Comparison of ENCODE assay signal across 9 mouse cellular contexts in genomic region chr13:21469097-21469496, GRCm38 (mm10). TPM values are rescaled to one million over a fixed set of nuclear protein-coding genes. Genes with fewer than 3 reads are reported as not detected.
DNase-seq lines count a peak whose midpoint lies in the region; ATAC-seq and TF ChIP-seq lines count a peak whose summit lies in the region.
"Had no signal": no experiment of that assay in that cellular context is flagged by ENCODE, and none has a peak within 500 bp of the region (broad histone marks: within the 10 kb centered on the region; RNA-seq: fewer than 3 reads in every experiment).

No protein-coding gene starts in this region.

- TF ChIP-seq EP300 in CH12.LX (IDR thresholded peaks at IDR 0.05; ENCODE audit: low read length) = no peak

- peak overlapping the region; percentile 76 for H3K4me2 ChIP-seq in CH12.LX (ENCODE audit: insufficient read depth, low read depth, poor library complexity, severe bottlenecking)
- peak overlapping the region; percentile 97 for H3K4me2 ChIP-seq in liver, embryonic 13.5 days

- DNase-seq in gastrocnemius, adult 2 months = no peak
- no peak for DNase-seq in gastrocnemius, postnatal 10 days
- no peak for DNase-seq in CH12.LX (ENCODE audit: extremely low read depth)
- DNase-seq in hindbrain, embryonic 10.5 days (ENCODE audit: low spot score) = no peak
- DNase-seq in liver, embryonic 13.5 days = peak; percentile 11
- DNase-seq in embryo, embryonic 11 days = no peak
- DNase-seq in thymus, adult 18-20 months = no peak
- no peak for DNase-seq in frontal cortex, postnatal 36 days (ENCODE audit: low spot score in 2 of 2)

- no peak for TF ChIP-seq RAD21 in CH12.LX (IDR thresholded peaks at IDR 0.05; ENCODE audit: low read depth, low read length)

- intact Hi-C loops in gastrocnemius, adult 2 months (cut with DNase I) = no loop called here

- H3K36me3 ChIP-seq in CH12.LX (replicated peaks in 1 of 2; ENCODE audit: control insufficient read depth in 1 of 2, insufficient read depth in 1 of 2, low read length in 1 of 2) = no peaks in the 10 kb centered on the region
- no peaks in the 10 kb centered on the region for H3K36me3 ChIP-seq in hindbrain, embryonic 10.5 days
- H3K36me3 ChIP-seq in liver, embryonic 13.5 days = no peaks in the 10 kb centered on the region

- 23% methylated on average over 9 of the region's 9 CpGs for WGBS in hindbrain, embryonic 10.5 days
- 8% methylated on average over 9 of the region's 9 CpGs for whole genome bisulfite sequencing in liver, embryonic 13.5 days (ENCODE audit: insufficient replicate concordance)

- in situ Hi-C loops in CH12.LX (cut with MboI; ENCODE audit: low pct_ligation_motif_present, low pct_unique_long_range_greater_than_20kb, low sequenced_read_pairs) = no loop called here

- no peak for TF ChIP-seq POLR2A in CH12.LX (IDR thresholded peaks at IDR 0.05; ENCODE audit: low read depth, low read length)

- peaks cover 2% of the 10 kb centered on the region for H3K27me3 ChIP-seq in CH12.LX (replicated peaks)
- H3K27me3 ChIP-seq in hindbrain, embryonic 10.5 days (ENCODE audit: insufficient read depth, poor library complexity, severe bottlenecking) = peaks cover 30% of the 10 kb centered on the region
- H3K27me3 ChIP-seq in liver, embryonic 13.5 days = peaks cover 15% of the 10 kb centered on the region

- TF ChIP-seq CTCF in gastrocnemius, adult 2 months (IDR thresholded peaks at IDR 0.05) = no peak
- no peak for TF ChIP-seq CTCF in CH12.LX (conservative IDR thresholded peaks at IDR 0.05 in 1 of 2, IDR thresholded peaks at IDR 0.05 in 1 of 2; ENCODE audit: low read depth in 2 of 2, low read length in 2 of 2)

- no peak for ATAC-seq in liver, embryonic 13.5 days (ENCODE audit: low read depth)

- no peaks in the 10 kb centered on the region for H3K9me3 ChIP-seq in CH12.LX (replicated peaks; ENCODE audit: low read length)
- H3K9me3 ChIP-seq in hindbrain, embryonic 10.5 days = 0 out of 2 replicates have a peak, but pooled peaks cover 4% of the 10 kb centered on the region
- H3K9me3 ChIP-seq in liver, embryonic 13.5 days (replicated peaks) = no peaks in the 10 kb centered on the region

- H3K27ac ChIP-seq in gastrocnemius, adult 2 months = no peak overlapping the region
- no peak overlapping the region for H3K27ac ChIP-seq in CH12.LX (ENCODE audit: insufficient read depth, low read depth)
- H3K27ac ChIP-seq in hindbrain, embryonic 10.5 days = no peak overlapping the region
- no peak overlapping the region for H3K27ac ChIP-seq in liver, embryonic 13.5 days

- H3K79me2 ChIP-seq in CH12.LX (replicated peaks; ENCODE audit: control insufficient read depth, extremely low read depth, insufficient read depth, poor library complexity, severe bottlenecking) = no peaks in the 10 kb centered on the region

- dilution Hi-C loops in CH12.LX (cut with MboI; ENCODE audit: extremely low pct_ligation_motif_present, extremely low pct_unique_long_range_greater_than_20kb, low sequenced_read_pairs) = no loop called here

- H3K4me3 ChIP-seq in gastrocnemius, adult 2 months = peak overlapping the region; percentile 86
- no peak overlapping the region for H3K4me3 ChIP-seq in CH12.LX (replicated peaks in 1 of 3; ENCODE audit: low read depth in 2 of 3, low read length in 2 of 3, poor library complexity in 1 of 3)
- H3K4me3 ChIP-seq in hindbrain, embryonic 10.5 days = peak overlapping the region; percentile 63; the same call in 1 of the 2 replicates
- no peak overlapping the region for H3K4me3 ChIP-seq in liver, embryonic 13.5 days (replicated peaks)

- no peak overlapping the region for H3K9ac ChIP-seq in CH12.LX (ENCODE audit: insufficient read depth, low read depth)
- H3K9ac ChIP-seq in liver, embryonic 13.5 days = no peak overlapping the region

- peaks cover 2 to 4% of the 10 kb centered on the region in 2 experiments; a peak in 1 of 4 replicates for H3K4me1 ChIP-seq in CH12.LX (ENCODE audit: control insufficient read depth in 1 of 2, insufficient read depth in 2 of 2)
- H3K4me1 ChIP-seq in hindbrain, embryonic 10.5 days (replicated peaks) = peaks cover 16% of the 10 kb centered on the region; the same call in 1 of the 2 replicates
- peaks cover 27% of the 10 kb centered on the region for H3K4me1 ChIP-seq in liver, embryonic 13.5 days (replicated peaks)

TF ChIP-seq in CH12.LX, 34 proteins besides CTCF, POLR2A, EP300 and RAD21:
- no peak for TF ChIP-seq ZKSCAN1 (IDR thresholded peaks at IDR 0.05; ENCODE audit: borderline replicate concordance, low read depth, low read length)
- no peak for TF ChIP-seq E2F4 (IDR thresholded peaks at IDR 0.05; ENCODE audit: insufficient replicate concordance, low read depth, low read length)
- TF ChIP-seq ZNF384 (IDR thresholded peaks at IDR 0.05; ENCODE audit: low read depth, low read length) = no peak
- no peak for TF ChIP-seq MYC (IDR thresholded peaks at IDR 0.05; ENCODE audit: low read depth, low read length)
- TF ChIP-seq CHD2 (IDR thresholded peaks at IDR 0.05; ENCODE audit: low read length) = no peak
- no peak for TF ChIP-seq MAX (IDR thresholded peaks at IDR 0.05; ENCODE audit: low read length)
- TF ChIP-seq MEF2A (IDR thresholded peaks at IDR 0.05; ENCODE audit: borderline replicate concordance, low read depth, low read length) = no peak
- no peak for TF ChIP-seq UBTF (IDR thresholded peaks at IDR 0.05; ENCODE audit: low read depth, low read length)
- TF ChIP-seq JUN (IDR thresholded peaks at IDR 0.05; ENCODE audit: insufficient read depth, low read depth, low read length) = no peak
- no peak for TF ChIP-seq SIN3A (IDR thresholded peaks at IDR 0.05; ENCODE audit: low read length)
- TF ChIP-seq RCOR1 (conservative IDR thresholded peaks at IDR 0.05; ENCODE audit: low read depth, low read length) = no peak
- no peak for TF ChIP-seq KAT2A (IDR thresholded peaks at IDR 0.05; ENCODE audit: insufficient replicate concordance, low read length)
- no peak for TF ChIP-seq USF1 (IDR thresholded peaks at IDR 0.05; ENCODE audit: low read depth, low read length)
- TF ChIP-seq MAZ (IDR thresholded peaks at IDR 0.05; ENCODE audit: low read depth, low read length) = no peak
- TF ChIP-seq TCF12 (IDR thresholded peaks at IDR 0.05; ENCODE audit: low read depth, low read length) = no peak
- TF ChIP-seq HCFC1 (IDR thresholded peaks at IDR 0.05; ENCODE audit: low read depth, low read length) = no peak
- no peak for TF ChIP-seq TBP (conservative IDR thresholded peaks at IDR 0.05; ENCODE audit: low read depth, low read length)
- TF ChIP-seq ETS1 (conservative IDR thresholded peaks at IDR 0.05; ENCODE audit: low read depth, low read length) = no peak
- TF ChIP-seq BHLHE40 (IDR thresholded peaks at IDR 0.05; ENCODE audit: low read depth, low read length) = no peak

RNA-seq across cellular contexts. Expression of gene Nkapl, which starts 0.8 kb away (rescaled TPM):
- total RNA-seq in gastrocnemius, adult 2 months (2021) = under 1 TPM; 0.14 to 0.15 TPM
- under 1 TPM; 0.38 to 0.52 TPM for total RNA-seq in gastrocnemius, postnatal 10 days (2021)
- total RNA-seq in CH12.LX (2012; rRNA removed) (0.76 and 0.80 TPM in 2 replicates), CH12.LX (2014; rRNA removed) (0.84 and 0.90 TPM in 2 replicates)
- 0.26 and 0.56 TPM in 2 replicates for polyA plus RNA-seq in CH12.LX (2012; ENCODE audit: insufficient read length, low read depth)
- 2.0 and 2.5 TPM in 2 replicates for polyA plus RNA-seq in hindbrain, embryonic 10.5 days (2016; fragmentation: Nextera tagmentation; extraction: Ambion mirVana)
- polyA plus RNA-seq in liver, embryonic 13.5 days (2015; fragmentation: Nextera tagmentation; extraction: Ambion mirVana) = 0.86 and 0.92 TPM in 2 replicates

RNA-seq across cellular contexts. Expression of gene Zkscan4, which starts 9.6 kb away (rescaled TPM):
- under 1 TPM; 0.38 to 0.50 TPM for total RNA-seq in gastrocnemius, adult 2 months (2021)
- total RNA-seq in gastrocnemius, postnatal 10 days (2021) = 1 to 10 TPM; 1.2 to 1.6 TPM
- total RNA-seq in CH12.LX (2012; rRNA removed) (not detected in 2 replicates), CH12.LX (2014; rRNA removed) (not detected in 2 replicates)
- not detected in 2 replicates for polyA plus RNA-seq in CH12.LX (2012; ENCODE audit: insufficient read length, low read depth)
- polyA plus RNA-seq in hindbrain, embryonic 10.5 days (2016; fragmentation: Nextera tagmentation; extraction: Ambion mirVana) = 4.2 and 4.4 TPM in 2 replicates
- 0.33 and 0.38 TPM in 2 replicates for polyA plus RNA-seq in liver, embryonic 13.5 days (2015; fragmentation: Nextera tagmentation; extraction: Ambion mirVana)
- total RNA-seq: monocyte, adult 5-6 weeks had no signal

RNA-seq across cellular contexts. Expression of gene Gm10065, which starts 10.1 kb away (rescaled TPM):
- total RNA-seq in gastrocnemius, adult 2 months (2021) = not detected
- total RNA-seq in gastrocnemius, postnatal 10 days (2021) = not detected
- total RNA-seq in CH12.LX (2012; rRNA removed) = not detected in 2 replicates
- not detected in 2 replicates for total RNA-seq in CH12.LX (2014; rRNA removed)
- polyA plus RNA-seq in CH12.LX (2012; ENCODE audit: insufficient read length, low read depth) = not detected in 2 replicates
- polyA plus RNA-seq in hindbrain, embryonic 10.5 days (2016; fragmentation: Nextera tagmentation; extraction: Ambion mirVana) = 1.7 TPM in 1 of 2 replicates, not detected in the other
- polyA plus RNA-seq in liver, embryonic 13.5 days (2015; fragmentation: Nextera tagmentation; extraction: Ambion mirVana) = not detected in 2 replicates
- total RNA-seq: monocyte, adult 5-6 weeks had no signal

RNA-seq across cellular contexts. Expression of gene Zscan26, which starts 15.6 kb away (rescaled TPM):
- 10 to 100 TPM; 13.6 to 14.5 TPM for total RNA-seq in gastrocnemius, adult 2 months (2021)
- total RNA-seq in gastrocnemius, postnatal 10 days (2021) = 10 to 100 TPM; 10.9 to 15.4 TPM
- total RNA-seq in CH12.LX (2012; rRNA removed) (14.8 and 16.0 TPM in 2 replicates), CH12.LX (2014; rRNA removed) (20.9 and 25.9 TPM in 2 replicates)
- 13.4 and 14.2 TPM in 2 replicates for polyA plus RNA-seq in CH12.LX (2012; ENCODE audit: insufficient read length, low read depth)
- polyA plus RNA-seq in hindbrain, embryonic 10.5 days (2016; fragmentation: Nextera tagmentation; extraction: Ambion mirVana) = 20.6 and 23.6 TPM in 2 replicates
- polyA plus RNA-seq in liver, embryonic 13.5 days (2015; fragmentation: Nextera tagmentation; extraction: Ambion mirVana) = 7.0 and 7.6 TPM in 2 replicates

RNA-seq across cellular contexts. Expression of gene AK157302, which starts 25.9 kb away (rescaled TPM):
- 10 to 100 TPM; 21.8 to 23.3 TPM for total RNA-seq in gastrocnemius, adult 2 months (2021)
- 10 to 100 TPM; 11.5 to 12.4 TPM for total RNA-seq in gastrocnemius, postnatal 10 days (2021)
- total RNA-seq in CH12.LX (2012; rRNA removed) (0.17 and 0.29 TPM in 2 replicates), CH12.LX (2014; rRNA removed) (0.47 TPM in 2 replicates)
- 0.26 TPM in 1 of 2 replicates, not detected in the other for polyA plus RNA-seq in CH12.LX (2012; ENCODE audit: insufficient read length, low read depth)
- polyA plus RNA-seq in hindbrain, embryonic 10.5 days (2016; fragmentation: Nextera tagmentation; extraction: Ambion mirVana) = 0.16 and 0.39 TPM in 2 replicates
- polyA plus RNA-seq in liver, embryonic 13.5 days (2015; fragmentation: Nextera tagmentation; extraction: Ambion mirVana) = 0.65 and 0.77 TPM in 2 replicates

Comparison
In these comparisons a context has a peak if more than half of its experiments do, and no peak if none do; other contexts are left out.
1. H3K4me3 ChIP-seq: peak in gastrocnemius, adult 2 months (single experiment) and hindbrain, embryonic 10.5 days (single experiment); none in CH12.LX (0 of 3) and liver, embryonic 13.5 days (single experiment).